Mouse (Mus musculus) megakaryocyte, adult 5-6 weeks (primary cell): Measurements from ENCODE around the gene Rsl24d1. TPM values are rescaled to one million over a fixed set of nuclear protein-coding genes. Genes with fewer than 3 reads are reported as not detected.
A peak's percentile ranks its signal among the peaks of the same experiment; 100 is the strongest.
"Not testable (repeated sequence)": the region's sequence is repeated elsewhere in the genome, so short reads cannot be mapped to it uniquely, and the experiment has no call there.

Experiments used
- ATAC-seq: 2 replicates; pipeline ENCODE4 v1.8.0; 2016; ENCODE audit warnings: mild to moderate bottlenecking, inconsistent platforms; ENCODE audit not compliant: poor library complexity, severe bottlenecking
- total RNA-seq, 2 experiments: library from RNA; stranded (forward) in 1 of 2; stranded (reverse) in 1 of 2; fragments of 153-499, 151-499 nt in 1 of 2; fragments of 221-1000, 200-1000 nt in 1 of 2; gene quantifications; 2 replicates each; pipeline versions ENCODE4 v1.2.3 to v1.2.4; 2015 to 2017

Rsl24d1 gene
- total RNA-seq (2015) = 60.7 and 64.7 TPM in 2 replicates
- 110 and 114 TPM in 2 replicates for total RNA-seq (2017)

DNA sequence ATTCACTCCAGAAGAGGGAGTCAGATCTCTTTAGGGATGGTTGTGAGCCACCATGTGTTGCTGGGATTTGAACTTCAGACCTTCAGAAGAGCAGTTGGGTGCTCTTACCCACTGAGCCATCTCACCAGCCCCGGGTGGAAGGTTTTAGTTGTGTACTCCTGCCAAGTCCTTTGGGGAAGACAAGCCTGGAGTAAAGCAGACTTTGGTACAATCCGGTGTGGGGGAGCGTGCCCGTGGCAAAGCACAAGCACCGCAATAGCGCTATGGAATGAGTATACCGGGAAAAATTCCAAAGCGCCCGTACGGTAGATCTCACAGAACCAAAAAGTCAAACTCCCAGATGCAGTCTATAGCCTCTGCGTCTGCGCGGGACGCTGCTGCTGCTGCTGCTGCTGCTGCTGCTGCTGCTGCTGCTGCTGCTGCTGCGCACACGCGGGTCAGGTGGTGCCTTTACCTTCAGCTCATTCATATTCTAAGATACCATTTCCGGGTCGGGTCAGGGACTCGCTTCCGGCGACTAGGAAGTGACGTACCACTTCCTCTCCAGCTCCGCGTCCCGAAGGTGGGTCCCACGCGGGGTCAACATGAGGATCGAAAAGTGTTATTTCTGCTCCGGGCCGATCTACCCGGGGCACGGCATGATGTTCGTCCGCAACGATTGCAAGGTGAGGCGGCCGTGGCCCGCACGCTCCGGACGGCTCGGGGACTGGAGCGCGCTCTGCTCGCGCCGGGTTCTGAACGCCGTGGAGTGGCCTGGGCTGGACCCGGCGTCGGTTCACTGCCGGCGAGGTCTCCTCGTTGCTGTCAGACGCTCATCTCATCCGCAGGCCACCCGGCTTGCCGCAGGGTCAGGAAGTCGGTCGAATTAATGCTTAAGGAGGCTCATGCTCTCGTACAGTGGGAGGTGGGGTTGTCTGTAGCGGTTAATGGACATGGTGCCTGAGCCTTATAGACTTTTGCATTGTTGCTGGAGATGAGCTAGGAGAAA lies at the start of gene Rsl24d1:
Gene Rsl24d1, plus strand, starts transcription at position 508 of the 988 bp plus-strand sequence.
- peak; percentile 99 for ATAC-seq

DNA sequence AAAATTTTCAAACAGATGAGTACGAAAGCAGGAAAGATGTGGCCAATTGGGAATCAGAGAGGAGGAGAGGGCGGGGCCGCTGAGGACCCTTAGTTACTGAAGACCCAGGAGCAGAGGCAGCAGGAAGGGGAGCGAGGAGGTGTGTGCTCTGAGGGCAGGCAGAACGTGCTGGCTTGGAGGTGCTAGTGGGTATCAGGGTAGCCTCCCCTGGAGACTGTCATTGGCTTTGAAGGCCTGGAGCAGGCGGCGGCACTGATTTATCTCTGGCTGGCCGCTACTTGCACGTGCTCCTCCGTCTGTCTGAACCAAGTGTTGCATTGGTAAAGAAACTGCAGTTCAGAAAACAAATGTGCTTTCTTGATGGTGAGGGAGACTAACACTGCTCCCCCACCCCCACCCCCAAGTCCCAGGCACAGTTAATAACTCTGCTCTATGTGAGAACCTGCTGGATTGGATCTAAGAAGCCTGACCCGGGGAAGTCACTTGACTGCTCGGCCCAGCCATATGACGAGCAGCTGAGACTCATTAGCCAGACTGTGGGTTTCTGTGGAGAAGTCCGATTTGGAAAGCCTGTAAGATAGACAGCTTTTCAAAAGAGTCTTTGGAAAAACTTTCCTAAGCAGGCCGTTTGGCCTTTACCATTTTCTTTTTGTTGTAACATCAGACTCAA lies 49.5 kb upstream of the Rsl24d1 start:
- no peak for ATAC-seq

DNA sequence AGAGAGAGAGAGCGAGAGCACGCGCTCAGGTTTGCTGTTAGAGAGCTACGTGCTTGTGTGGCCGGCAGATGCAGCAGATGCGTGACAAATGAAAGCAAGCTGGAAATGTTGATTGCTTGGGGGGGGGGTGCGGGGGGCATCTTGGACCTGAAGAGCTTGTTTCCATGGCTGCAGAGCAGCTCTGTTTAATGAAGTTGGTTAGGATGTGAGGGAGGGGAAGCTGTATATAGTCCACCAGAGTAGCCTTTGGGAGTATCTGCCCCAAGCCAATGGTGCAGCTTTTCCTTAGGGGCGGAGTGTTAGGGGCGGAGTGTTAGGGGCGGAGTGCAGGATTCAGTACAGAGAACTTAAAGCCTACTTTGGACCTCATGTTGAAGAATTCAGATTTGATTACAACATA lies 46.1 kb upstream of the Rsl24d1 start:
- ATAC-seq = no peak; the same call in 1 of the 2 replicates

DNA sequence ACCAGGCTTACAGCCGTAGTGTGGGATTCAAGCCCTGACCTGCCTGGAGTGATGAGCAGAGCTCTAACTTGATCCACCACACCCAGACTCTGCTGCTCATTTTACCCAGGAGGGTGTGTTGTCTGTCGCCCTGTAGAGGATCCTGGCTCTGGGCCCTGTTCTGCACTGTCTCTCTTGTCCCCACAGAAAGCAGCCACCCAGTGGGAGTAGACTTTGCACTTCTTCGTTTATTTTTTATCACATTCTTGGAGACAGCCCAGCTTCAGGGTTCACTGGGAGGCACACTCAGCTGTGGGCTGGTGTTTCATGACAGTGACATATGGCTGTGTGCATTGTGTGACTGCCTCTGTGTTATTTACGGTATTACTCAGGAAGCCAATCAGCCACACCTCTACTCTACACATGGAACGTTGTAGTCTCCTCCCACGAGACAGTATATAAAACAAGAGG lies 45.0 kb upstream of the Rsl24d1 start:
- ATAC-seq = no peak

DNA sequence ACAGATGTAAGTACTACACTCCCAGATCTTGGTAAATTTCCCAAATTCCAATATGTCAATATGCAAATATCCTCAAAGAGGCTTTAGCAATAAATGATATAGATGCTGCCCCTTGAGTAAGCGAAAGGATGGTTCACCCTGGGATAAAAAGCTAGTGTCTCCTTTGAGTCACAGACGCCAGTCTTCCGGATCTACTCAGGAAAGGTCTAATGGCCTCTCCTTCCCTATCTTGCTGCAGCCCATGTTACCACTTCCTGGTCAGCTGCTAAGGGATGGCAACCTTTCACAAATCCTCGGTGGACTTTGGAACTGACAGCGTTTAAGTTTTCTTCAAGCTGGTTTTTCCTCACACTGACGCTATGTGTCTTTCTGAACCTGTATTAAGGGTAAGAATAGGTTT lies 44.5 kb upstream of the Rsl24d1 start:
- ATAC-seq = peak; percentile 28; the same call in 1 of the 2 replicates

DNA sequence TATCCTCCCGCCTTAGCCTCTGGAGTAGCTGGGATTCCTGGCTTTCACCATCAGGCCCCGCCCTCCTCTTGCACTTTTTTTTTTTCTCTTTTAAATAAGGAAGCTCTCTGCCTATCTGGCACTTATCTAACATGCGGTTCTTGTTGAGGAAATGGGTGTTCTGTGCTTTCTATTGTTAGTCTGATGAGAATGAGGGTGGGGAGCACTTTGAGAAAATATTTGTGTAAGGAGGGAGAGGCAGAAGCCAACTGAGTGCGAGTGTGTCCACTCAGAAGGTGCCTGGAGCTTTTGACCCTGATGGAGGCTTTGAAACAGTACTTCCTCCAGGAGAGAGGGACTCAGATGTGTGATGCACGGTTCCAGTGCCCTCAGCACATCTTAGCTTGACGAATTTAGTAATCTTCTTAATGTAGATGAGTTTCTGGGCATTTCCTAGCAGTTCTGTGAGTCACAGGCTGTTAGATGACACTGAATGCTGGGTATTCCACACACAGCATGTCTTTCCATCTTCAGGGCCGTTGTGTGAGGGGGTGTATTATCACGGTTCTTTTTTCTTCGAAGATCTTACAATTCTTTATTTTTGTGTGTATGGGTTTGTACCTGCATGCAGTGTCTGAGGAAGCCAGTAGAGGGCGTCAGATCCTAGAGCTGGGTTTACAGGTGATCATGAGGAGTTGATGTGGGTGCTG lies 42.1 kb upstream of the Rsl24d1 start:
- ATAC-seq = peak; percentile 51

DNA sequence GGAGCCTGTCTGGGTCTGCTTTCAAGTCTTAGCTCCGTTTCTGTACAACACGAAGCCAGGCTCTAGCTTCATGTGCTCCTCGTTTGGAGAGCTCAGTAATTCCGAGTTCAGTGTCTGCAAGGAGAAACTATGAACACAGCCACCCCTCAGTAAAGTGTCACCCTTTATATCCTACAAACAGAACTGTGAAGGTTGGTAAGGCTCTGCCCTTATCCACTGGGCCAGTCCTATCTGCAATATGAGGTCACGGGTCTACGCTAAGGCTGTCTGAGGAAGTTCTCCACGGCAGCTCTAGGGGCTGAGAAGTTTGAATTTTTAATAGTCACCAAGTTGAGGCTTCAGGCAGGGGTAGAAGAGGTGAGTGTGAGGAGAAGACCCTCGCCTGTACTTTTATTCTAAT lies 40.8 kb upstream of the Rsl24d1 start:
- peak; percentile 43 for ATAC-seq

DNA sequence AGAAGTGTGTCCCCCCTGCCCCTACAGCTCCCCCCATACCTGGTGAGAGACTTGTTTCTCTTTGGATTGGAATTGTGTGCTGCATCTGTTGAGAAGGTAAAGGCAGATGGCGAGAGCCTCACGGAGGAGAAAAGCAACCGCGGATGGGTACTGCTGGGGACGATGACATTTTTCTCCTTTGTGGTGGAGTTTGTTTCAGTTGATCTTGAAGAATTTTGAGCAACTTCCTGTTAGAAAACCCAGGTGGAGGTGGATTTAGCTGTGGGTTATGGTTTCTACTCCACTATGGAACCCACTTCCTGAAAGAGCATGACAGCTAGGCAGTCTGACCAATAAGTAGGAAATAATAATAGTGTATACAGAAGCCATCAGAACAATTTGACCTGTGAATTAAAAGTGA lies 40.1 kb upstream of the Rsl24d1 start:
- ATAC-seq = peak; percentile 47

DNA sequence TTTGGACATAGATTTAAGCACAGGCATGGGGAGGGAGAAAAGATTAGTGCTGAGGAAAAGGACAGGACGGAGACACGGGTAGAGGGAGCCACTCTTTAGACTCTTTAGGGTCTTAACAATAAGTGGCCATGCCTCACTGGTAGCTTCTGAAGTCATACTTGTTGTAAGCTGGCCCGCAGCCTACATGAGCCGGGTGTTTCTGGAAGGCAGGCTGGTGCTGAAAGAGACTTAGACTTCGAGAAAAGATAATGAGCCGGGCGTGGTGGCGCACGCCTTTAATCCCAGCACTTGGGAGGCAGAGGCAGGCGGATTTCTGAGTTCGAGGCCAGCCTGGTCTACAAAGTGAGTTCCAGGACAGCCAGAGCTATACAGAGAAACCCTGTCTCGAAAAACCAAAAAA lies 33.9 kb upstream of the Rsl24d1 start:
- ATAC-seq = not testable (repeated sequence)

DNA sequence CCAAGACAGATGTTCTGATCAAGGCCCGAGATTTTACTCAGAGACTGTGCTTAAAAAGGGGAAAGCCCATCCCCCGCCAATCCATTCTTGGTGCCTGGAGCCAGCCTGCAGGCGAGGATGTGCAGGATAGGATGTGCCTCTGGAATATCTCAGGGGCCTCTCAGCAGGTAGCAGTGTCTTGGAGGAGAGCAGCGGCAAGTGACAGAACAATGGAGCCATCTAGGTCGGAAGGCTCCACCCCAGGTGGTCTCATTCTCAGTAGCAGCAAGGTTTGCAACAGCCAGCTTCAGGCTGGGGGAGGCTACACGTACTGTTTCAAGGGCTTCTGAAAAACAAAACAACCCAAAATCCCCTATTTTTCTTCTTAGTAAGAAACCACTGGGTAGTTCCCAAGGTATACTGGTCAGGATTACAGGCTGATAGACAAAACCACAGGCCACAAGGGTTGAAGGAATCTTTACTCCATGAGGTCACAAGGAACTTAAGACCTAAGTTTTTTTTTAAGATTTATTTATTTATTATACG lies 33.4 kb upstream of the Rsl24d1 start:
- ATAC-seq = no peak

DNA sequence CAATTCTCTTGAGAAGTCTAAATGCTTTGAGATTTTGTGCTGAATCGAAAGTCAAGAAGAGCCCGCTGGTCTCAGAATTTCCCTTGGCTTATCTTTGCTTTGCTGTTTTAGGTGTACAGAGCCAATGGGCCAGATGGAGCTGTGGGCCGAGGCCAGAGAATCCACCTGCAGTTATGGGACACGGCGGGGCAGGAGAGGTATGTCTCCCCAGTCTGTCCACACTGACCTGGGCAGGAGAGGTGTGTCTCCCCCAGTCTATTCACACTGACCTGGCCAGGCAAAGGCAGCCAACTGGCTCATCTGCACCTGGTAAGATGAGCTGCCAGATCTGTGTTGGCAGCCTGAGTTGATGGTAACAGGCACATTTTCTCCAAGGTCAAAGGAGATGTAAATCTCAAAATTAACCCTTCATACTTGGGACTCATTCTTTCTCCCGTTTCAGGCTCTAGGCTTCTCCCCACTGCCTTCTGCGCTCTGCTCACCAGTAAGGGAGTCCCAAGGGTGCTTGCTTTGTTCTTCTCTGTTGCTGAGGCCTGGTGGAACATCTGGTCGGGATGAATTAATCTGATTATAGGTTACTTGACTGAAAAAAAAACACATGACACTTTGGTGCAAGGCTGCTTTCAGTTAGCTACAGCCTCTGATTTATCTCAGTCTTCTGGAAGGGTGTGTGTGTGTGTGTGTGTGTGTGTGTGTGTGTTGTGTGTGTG lies 30.8 kb upstream of the Rsl24d1 start:
- ATAC-seq = no peak

DNA sequence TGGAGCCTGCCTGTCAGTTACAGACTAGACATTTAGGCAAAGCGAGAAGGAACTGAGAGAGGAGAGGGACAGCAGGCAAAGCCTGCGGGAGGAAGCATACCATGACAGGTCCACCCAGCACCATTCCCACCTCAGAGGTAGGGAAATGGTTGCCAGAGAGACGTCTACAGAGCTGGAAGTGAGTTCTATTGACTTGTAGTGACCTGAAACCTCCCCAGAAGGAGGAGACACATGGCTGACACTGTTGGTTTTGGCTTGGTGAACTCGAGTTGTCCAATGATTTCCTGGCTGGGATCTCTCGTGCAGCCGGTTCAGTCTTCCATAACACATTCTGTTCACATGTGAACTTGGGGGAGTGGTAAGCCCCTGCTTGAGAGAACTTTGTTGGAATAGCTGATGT lies 29.3 kb upstream of the Rsl24d1 start:
- 0 out of 2 replicates have a peak, but pooled peaks have one; percentile 15 for ATAC-seq

DNA sequence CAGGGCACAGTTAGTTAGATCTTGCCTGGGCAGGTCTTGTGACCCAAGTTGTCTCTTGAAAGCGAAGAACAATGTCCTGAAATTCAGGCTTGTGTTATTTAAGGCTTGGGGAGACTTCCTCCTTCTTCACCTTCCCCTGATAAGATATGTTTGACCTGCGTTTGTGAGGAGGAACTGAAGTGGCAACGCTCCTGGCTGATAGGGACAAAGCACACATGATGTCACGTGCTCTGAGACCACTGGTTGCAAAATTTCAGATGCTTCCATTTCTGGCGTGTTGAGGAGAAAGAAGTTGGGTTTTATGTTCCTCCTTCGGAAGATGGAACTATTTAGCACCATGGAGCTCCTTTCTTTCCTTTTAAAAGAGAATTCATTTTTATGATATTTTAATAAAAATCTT lies 27.4 kb upstream of the Rsl24d1 start:
- ATAC-seq = peak; percentile 47

DNA sequence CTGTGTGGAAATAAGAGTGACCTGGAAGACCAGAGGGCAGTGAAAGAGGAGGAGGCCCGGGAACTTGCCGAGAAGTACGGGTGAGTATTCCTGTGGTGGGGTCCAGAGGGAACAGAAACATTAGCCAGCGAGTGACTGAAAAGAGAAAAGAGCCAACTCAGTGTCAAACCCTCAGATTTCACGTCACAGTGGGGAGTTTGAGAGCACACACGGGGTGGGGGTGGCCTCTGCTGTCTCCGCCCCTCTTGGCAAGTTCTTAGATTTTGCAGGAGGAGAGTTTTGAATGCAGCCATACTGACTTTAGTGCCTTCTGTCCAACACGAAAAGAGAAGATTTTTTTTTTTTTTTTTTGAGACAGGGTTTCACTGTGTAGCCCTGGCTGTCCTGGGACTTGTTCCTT lies 26.1 kb upstream of the Rsl24d1 start:
- peak; percentile 27 for ATAC-seq

DNA sequence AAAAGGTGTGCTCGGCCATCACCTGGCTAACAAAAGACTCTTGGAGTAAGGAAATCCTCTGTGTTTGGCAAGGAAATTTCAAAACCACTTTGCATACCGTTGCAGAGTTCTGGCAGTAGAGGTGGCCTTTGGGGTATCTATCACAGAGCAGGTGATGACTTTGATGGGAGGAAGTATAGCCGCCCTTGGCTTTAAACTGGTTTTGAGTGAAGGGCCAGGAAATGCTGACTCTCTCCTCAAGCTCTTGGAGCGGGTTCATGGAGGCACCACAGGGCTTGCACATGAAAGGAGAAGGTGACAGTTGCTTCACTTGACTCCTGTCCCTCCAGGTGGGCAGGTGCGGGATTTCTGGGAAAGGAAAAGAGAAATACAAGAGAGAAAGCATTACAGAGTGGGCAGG lies 25.6 kb upstream of the Rsl24d1 start:
- no peak for ATAC-seq

DNA sequence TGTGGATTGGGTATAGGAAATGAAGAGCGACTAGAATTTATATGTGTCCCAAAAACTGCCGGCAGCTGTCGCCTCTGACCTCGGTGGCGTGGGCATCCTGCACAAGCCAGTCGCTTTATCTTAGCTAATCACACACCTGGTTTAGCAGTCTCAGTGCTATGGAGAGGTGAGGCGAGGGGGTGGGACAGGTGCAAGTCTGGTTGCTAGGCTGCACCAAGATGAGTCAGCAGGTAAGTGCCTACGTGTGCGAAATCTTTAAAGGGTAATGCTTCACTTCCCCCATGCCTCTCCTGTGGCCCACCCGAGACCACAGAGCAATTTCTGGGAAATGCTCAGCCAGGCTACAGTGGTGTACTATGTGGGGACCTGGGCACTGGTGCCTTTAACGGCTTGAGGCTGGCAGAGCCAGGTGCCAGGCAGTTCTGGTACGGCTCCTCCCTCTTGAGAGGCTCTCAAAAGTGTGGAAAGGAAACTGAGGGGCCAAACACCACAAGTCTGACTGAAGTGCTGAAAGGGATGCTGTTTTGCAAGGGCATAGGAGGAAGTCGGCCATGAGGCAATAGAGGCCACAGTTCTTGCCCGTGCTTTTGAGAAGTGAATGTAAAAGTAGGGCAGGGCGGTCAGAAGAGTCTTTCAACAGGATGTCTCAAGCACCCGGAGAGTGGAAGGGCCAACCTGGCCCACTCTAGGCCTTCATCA lies 23.9 kb upstream of the Rsl24d1 start:
- peak; percentile 78 for ATAC-seq

DNA sequence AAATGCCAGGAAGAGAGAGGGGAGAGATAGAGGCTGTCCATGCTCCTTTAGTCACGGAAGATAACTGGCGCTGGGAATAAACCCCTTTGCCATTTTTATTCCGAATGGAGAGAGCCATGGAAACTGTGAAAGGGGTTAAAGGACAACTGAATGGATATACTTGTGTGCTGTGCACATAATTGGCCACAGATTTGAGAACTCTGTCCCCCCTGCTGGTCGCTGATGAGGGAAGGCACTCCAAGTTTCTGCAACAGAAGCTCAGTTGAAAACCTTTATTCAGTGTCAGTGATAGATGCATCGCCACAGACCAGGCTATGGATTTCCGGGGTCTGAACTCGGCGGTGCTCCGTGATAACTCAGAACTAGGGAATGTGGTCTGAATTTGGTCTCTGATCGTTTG lies 23.1 kb upstream of the Rsl24d1 start:
- no peak for ATAC-seq

DNA sequence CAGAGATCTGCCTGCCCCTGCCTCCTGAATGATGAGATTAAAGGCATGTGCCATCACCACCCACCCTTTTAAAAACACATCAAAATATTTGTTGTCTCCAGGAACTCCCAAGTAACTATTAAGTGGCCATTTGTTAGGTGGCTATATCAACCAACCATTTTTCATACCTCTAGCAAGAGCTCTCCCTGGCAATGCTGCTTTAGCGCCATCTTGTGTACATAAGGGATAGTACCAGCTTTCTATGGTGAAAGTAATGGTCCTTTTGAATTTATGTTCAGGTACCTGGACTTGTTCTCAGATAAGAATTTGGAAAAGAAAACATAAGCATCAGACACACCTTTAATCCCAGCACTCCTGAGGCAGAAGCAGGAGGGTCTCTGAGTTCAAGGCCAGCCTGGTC lies 21.5 kb upstream of the Rsl24d1 start:
- peak; percentile 28 for ATAC-seq

DNA sequence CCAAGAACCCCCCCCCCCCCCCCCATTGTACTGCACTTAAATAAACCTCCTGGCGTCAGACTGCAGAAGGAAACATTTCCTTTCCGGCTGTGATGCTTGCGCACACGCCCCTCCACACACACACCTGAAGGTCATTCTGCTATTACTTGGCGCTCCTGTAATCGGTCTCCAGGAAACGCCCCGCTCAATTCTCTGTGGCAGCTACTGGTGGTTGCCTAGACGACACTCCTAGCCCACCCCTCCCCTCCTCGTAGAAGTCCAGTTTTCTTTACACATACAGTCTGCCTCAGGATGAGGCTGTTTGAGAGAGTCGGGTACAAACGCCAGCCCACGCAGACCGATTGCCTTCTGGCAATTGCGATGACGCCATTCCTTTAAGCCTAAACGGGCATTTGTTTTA lies 18.6 kb upstream of the Rsl24d1 start:
- ATAC-seq = no peak

DNA sequence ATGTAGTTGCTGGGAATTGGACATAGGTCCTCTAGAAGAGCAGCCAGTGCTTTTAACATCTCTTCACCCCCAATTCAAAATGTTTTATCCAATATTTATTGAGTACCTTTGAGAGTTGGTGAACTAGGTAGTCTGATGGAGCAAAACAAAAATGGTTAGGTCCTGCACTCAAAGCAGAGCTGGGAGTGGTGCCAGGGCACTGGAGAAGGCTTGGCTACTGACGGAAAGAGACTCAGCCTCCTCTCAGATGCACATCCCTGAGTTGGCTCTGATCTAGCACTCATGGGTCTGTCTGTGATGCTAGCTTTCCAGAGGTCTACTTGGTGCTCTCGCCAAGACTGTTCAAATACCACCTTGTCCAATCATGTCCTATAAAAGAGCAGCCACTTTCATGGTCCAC lies 15.3 kb upstream of the Rsl24d1 start:
- no peak for ATAC-seq
